ENCODE assay signal across 18 mouse cellular contexts in genomic region chr9:97826077-97826947, GRCm38 (mm10).
A peak's percentile ranks its signal among the peaks of the same experiment; 100 is the strongest.
DNase-seq lines count a peak whose midpoint lies in the region; ATAC-seq lines count a peak whose summit lies in the region.
"Had no signal": no experiment of that assay in that cellular context is flagged by ENCODE, and none has a peak within 500 bp of the region (broad histone marks: within the 10 kb centered on the region; RNA-seq: fewer than 3 reads in every experiment).

No protein-coding gene starts in this region.

- peak; percentile 58 for DNase-seq in heart, adult 11 months
- DNase-seq in heart, adult 8-10 months (ENCODE audit: low spot score) = no peak
- DNase-seq in hindbrain, embryonic 11.5 days (ENCODE audit: low spot score) = peak; percentile 13
- peak; percentile 5 for DNase-seq in ZHBTc4 (ENCODE audit: low read depth, low spot score)
- peak; percentile 71 for DNase-seq in forebrain, embryonic 14.5 days (ENCODE audit: low spot score)
- DNase-seq: adrenal gland, postnatal 10 days; cerebellum, adult 11-12 months; gastrocnemius, postnatal 10 days; kidney, adult 18-20 months; kidney, postnatal 14 days; left cerebral cortex, postnatal 4 days; lung, adult 18-20 months; right cerebral cortex, postnatal 25 days had no signal

- no peaks in the 10 kb centered on the region for H3K27me3 ChIP-seq in hindbrain, embryonic 11.5 days (ENCODE audit: control insufficient read depth, insufficient read depth, low read length)
- H3K27me3 ChIP-seq in hindbrain, embryonic 13.5 days = peaks cover 3% of the 10 kb centered on the region; the same call in 1 of the 2 replicates
- no peaks in the 10 kb centered on the region for H3K27me3 ChIP-seq in forebrain, embryonic 14.5 days (replicated peaks; ENCODE audit: control insufficient read depth, insufficient read depth, low read length)
- H3K27me3 ChIP-seq: hindbrain, embryonic 15.5 days had no signal

- ATAC-seq in hindbrain, embryonic 11.5 days (ENCODE audit: low FRiP score) = 0 out of 2 replicates have a peak, but pooled peaks have one; percentile 35
- ATAC-seq in hindbrain, embryonic 13.5 days (ENCODE audit: low FRiP score) = no peak
- ATAC-seq in forebrain, embryonic 14.5 days = peak; percentile 81
- no peak for ATAC-seq in frontal cortex, adult (ENCODE audit: low TSS enrichment)
- no peak for ATAC-seq in megakaryocyte progenitor cell, adult 5-6 weeks (replicated peaks; ENCODE audit: poor library complexity)

- no peak overlapping the region for H3K4me2 ChIP-seq in hindbrain, embryonic 11.5 days (replicated peaks; ENCODE audit: low read depth, low read length)
- H3K4me2 ChIP-seq in hindbrain, embryonic 13.5 days = no peak overlapping the region
- no peak overlapping the region for H3K4me2 ChIP-seq in forebrain, embryonic 14.5 days (ENCODE audit: low read length)
- H3K4me2 ChIP-seq: hindbrain, embryonic 15.5 days had no signal

- H3K4me1 ChIP-seq in hindbrain, embryonic 11.5 days (replicated peaks; ENCODE audit: control insufficient read depth, insufficient read depth, low read length) = no peaks in the 10 kb centered on the region
- peaks cover 11% of the 10 kb centered on the region for H3K4me1 ChIP-seq in hindbrain, embryonic 13.5 days (replicated peaks)
- peaks cover 4% of the 10 kb centered on the region; the same call in 1 of the 2 replicates for H3K4me1 ChIP-seq in forebrain, embryonic 14.5 days (ENCODE audit: control insufficient read depth, insufficient read depth, low read length)

- no peak overlapping the region for H3K27ac ChIP-seq in hindbrain, embryonic 11.5 days (ENCODE audit: low read depth, low read length)
- H3K27ac ChIP-seq in hindbrain, embryonic 13.5 days = no peak overlapping the region
- no peak overlapping the region for H3K27ac ChIP-seq in forebrain, embryonic 14.5 days (ENCODE audit: low read depth, low read length)
- H3K27ac ChIP-seq: hindbrain, embryonic 15.5 days; stomach, postnatal 0 days had no signal

- WGBS in hindbrain, embryonic 11.5 days = 78% methylated on average over 16 of the region's 16 CpGs
- 63% methylated on average over 16 of the region's 16 CpGs for WGBS in hindbrain, embryonic 13.5 days
- 31% methylated on average over 16 of the region's 16 CpGs for WGBS in forebrain, embryonic 14.5 days

- no peaks in the 10 kb centered on the region for H3K9me3 ChIP-seq in hindbrain, embryonic 11.5 days (ENCODE audit: control insufficient read depth, low read length)
- H3K9me3 ChIP-seq in hindbrain, embryonic 13.5 days = no peaks in the 10 kb centered on the region
- no peaks in the 10 kb centered on the region for H3K9me3 ChIP-seq in forebrain, embryonic 14.5 days (replicated peaks; ENCODE audit: control insufficient read depth, low read length)
- H3K9me3 ChIP-seq: hindbrain, embryonic 15.5 days had no signal

- no peaks in the 10 kb centered on the region for H3K36me3 ChIP-seq in hindbrain, embryonic 11.5 days (ENCODE audit: control insufficient read depth, insufficient read depth, low read length)
- no peaks in the 10 kb centered on the region for H3K36me3 ChIP-seq in hindbrain, embryonic 13.5 days
- no peaks in the 10 kb centered on the region for H3K36me3 ChIP-seq in forebrain, embryonic 14.5 days (ENCODE audit: control insufficient read depth, insufficient read depth, low read length)
- H3K36me3 ChIP-seq: hindbrain, embryonic 15.5 days had no signal

- H3K9ac ChIP-seq in hindbrain, embryonic 11.5 days (ENCODE audit: low read depth, low read length) = no peak overlapping the region
- H3K9ac ChIP-seq in hindbrain, embryonic 13.5 days = no peak overlapping the region
- H3K9ac ChIP-seq in forebrain, embryonic 14.5 days (ENCODE audit: low read length) = no peak overlapping the region
- H3K9ac ChIP-seq: hindbrain, embryonic 15.5 days had no signal

- no peak overlapping the region for H3K4me3 ChIP-seq in hindbrain, embryonic 11.5 days (ENCODE audit: low read depth, low read length)
- H3K4me3 ChIP-seq in hindbrain, embryonic 13.5 days = no peak overlapping the region
- H3K4me3 ChIP-seq in forebrain, embryonic 14.5 days (ENCODE audit: low read depth, low read length) = no peak overlapping the region
- H3K4me3 ChIP-seq: hindbrain, embryonic 15.5 days had no signal

Comparison
In these comparisons a context has a peak if more than half of its experiments do, and no peak if none do; other contexts are left out.
1. ATAC-seq: peak in hindbrain, embryonic 11.5 days (single experiment) and forebrain, embryonic 14.5 days (single experiment); none in hindbrain, embryonic 13.5 days (single experiment), frontal cortex, adult (single experiment) and megakaryocyte progenitor cell, adult 5-6 weeks (single experiment).